In the genomic region with DNA sequence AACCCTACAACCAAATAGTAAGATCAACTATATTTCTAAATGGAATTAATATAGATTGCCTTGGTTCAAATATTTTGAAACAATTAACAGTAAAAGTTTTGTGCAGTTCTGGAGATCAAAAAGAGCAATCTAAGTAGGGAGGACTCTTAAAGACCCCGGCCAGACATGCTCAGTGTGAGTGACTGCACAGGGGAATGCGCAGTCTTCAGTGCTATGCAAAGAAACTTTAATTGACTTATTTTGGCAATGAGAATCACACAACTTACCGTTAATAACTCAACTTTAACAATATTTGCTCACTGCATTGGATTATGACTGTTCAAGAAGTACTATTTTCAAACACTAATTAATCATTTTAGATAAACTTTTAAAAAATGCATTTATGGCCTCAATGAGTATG, we compare ENCODE assay signal across 17 mouse cellular contexts.
"Had no signal": no experiment of that assay in that cellular context is flagged by ENCODE, and none has a peak within 500 bp of the region (broad histone marks: within the 10 kb centered on the region; RNA-seq: fewer than 3 reads in every experiment).

No protein-coding gene starts in this region.

- H3K27ac ChIP-seq: midbrain, embryonic 10.5 days; midbrain, embryonic 12.5 days; neural tube, embryonic 12.5 days had no signal

- DNase-seq: lung, adult 18-20 months; lung, embryonic 14.5 days; lung, postnatal 10 days; lung, postnatal 4 days; midbrain, embryonic 14.5 days; retina, postnatal 1 day; right cerebral cortex, adult 18-20 months; right cerebral cortex, postnatal 25 days; right cerebral cortex, postnatal 4 days; spleen, adult 18-20 months; thymus, adult 18-20 months; thymus, postnatal 14 days; thymus, postnatal 36 days had no signal

- H3K4me1 ChIP-seq: midbrain, embryonic 10.5 days; midbrain, embryonic 12.5 days; neural tube, embryonic 12.5 days had no signal

- H3K9ac ChIP-seq: lung, embryonic 14.5 days; midbrain, embryonic 12.5 days; neural tube, embryonic 12.5 days had no signal

- H3K4me2 ChIP-seq: lung, embryonic 14.5 days; midbrain, embryonic 12.5 days; neural tube, embryonic 12.5 days had no signal

- H3K4me3 ChIP-seq: midbrain, embryonic 10.5 days; midbrain, embryonic 12.5 days; neural tube, embryonic 12.5 days had no signal

- H3K27me3 ChIP-seq: midbrain, embryonic 12.5 days; neural tube, embryonic 12.5 days had no signal

- H3K9me3 ChIP-seq: midbrain, embryonic 10.5 days; midbrain, embryonic 12.5 days; neural tube, embryonic 12.5 days had no signal

- H3K36me3 ChIP-seq: midbrain, embryonic 12.5 days had no signal

- ATAC-seq: midbrain, embryonic 16.5 days had no signal
